Mouse (Mus musculus): ENCODE results near the gene Vmn1r16.
"Not testable (repeated sequence)": the region's sequence is repeated elsewhere in the genome, so short reads cannot be mapped to it uniquely, and the experiment has no call there.

The Vmn1r16 gene

GRCm38 (mm10) chr6:57329394-57329793 is at the start of gene Vmn1r16:
TSS of gene Vmn1r16 (minus strand) at chr6:57329494.
- DNase-seq, result no peak

- DNase-seq, result no peak
These were observed 38.2 kb upstream of the Vmn1r16 start for GRCm38 (mm10) chr6:57367496-57367895.

DNA sequence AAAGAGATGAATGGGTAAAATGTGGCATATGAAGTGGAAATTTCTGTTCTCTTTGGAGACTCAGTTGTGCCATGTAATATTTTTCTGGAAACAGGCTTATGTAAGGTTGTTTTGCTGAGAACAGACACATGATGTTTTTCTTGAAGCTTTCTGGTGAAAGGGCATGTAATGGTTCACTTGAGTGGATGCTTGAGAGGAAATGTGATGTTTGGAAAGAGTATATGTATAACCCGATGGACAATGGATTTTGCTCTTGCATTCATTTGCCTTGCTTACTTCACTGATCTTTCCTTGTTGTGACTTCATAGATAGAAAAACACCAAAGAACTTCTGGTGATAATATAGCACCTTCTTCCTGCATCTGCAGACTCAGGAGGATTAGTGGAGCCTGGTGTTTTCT is 36.6 kb upstream of the Vmn1r16 start:
- DNase-seq, result not testable (repeated sequence)

DNA sequence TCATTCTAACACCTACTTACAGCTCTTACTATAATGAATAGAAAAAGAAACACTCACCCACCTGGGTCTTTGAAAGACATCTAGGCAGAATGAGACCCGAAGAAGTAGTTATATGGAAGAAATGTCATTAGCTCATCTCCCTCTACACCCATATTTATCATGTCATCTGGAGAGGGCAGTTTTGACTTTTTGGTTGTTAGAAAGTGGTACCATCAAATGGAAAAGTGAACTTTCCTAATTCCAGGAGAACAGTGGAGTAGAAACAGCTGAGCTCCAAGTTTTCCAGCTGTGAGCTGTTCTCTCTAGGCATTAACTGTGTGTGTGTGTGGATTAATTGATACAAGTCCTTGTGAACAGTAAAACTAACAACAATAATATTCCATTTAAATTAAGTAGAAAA is 34.3 kb upstream of the Vmn1r16 start, which contains the start of gene Vmn1r17:
TSS of gene Vmn1r17 (minus strand) at position 101 of the 400 bp plus-strand sequence.
- DNase-seq, result no peak

DNA sequence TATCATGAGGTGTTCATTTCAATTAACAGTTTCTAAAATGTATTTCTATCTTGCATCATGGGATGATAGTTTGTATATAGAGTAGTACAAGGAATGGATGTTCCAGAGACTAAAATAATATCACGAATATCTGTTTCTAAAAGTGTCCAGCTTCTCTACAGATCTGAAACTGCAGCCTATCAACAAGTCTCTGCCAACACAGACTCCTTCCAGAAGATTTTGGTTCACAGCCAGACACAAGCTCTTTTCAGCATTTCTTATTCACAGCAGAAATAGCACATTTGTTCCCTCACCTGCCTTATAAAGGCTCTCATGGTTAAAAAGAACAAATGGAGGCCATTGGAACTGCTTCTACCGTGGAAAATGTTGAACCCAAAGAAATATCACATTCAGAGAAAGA is 27.6 kb upstream of the Vmn1r16 start:
- DNase-seq, result no peak

- no peak for DNase-seq
These were observed 3.1 kb downstream of the Vmn1r16 start for GRCm38 (mm10) chr6:57326176-57326575.

- DNase-seq, result no peak
These were observed 50.3 kb downstream of the Vmn1r16 start for GRCm38 (mm10) chr6:57278952-57279351.

DNA sequence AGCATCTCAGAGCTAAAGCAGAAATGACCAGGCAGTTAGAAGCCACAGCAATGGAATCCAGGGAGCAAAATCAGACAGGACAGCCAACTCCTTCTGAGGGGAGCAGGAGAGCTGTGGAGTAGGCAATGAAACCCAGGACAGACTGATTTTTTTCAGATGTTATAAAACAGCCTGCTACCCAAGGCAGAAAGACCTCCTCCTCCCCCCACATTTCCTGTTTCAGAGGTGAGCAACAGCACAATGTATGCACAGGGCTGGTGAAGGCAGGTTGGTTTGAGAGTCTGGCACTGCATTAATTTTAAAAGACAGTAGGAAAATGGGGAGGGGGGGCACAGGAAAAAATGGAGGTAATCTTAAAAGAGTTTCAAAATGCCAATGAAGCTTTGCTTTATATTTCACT is 56.8 kb downstream of the Vmn1r16 start:
- DNase-seq, result no peak

DNA sequence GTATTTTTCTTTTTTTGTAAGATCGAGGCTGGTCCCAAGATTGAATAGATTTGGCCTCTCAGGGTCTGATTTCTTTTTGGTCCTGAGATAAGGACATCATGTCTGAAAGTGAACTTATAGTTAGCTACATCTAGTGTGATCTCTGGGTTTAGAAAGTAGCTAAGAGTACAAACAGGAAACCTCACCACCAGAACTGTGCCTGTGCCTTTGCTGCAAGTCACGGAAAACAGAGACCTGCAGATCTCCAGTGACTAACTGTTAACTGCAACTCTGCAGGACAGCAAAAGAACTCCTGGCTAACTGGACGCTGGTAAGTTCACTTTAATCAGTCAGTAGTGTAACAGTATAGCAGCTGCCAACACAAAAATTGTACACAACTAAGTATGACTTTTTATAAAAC is 57.4 kb downstream of the Vmn1r16 start:
- no peak for DNase-seq

Measured in kidney, postnatal 25 days (tissue).